Mouse (Mus musculus): ENCODE results near the gene Cdk6.

DNA sequence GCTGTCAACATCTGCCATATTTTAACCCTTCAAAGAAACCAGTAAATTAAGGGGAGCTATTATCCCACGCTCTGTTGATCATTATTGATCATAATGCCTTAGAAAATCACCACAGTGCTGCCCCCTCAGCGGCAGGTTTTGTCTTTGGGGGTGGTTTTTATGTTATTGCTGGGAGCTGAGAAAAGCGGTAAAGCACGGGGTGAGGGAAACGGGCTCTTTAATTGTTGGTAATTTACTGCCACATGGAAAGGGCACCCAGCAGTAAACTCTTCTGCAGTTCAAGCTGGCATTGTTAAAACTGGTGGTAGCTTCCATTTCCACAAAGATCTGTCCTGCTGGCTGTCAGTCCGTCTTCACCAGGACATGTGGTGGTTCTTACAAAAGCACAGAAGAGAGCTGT is 64.2 kb downstream of the Cdk6 start:
- TF ChIP-seq POLR2A (IDR thresholded peaks at IDR 0.05; ENCODE audit: low read depth, low read length) = no peak
- TF ChIP-seq JUND (conservative IDR thresholded peaks at IDR 0.05; ENCODE audit: low read depth, low read length) = no peak
- TF ChIP-seq CHD1 (IDR thresholded peaks at IDR 0.05; ENCODE audit: low read depth, low read length) = no peak
- no peak for TF ChIP-seq TCF12 (IDR thresholded peaks at IDR 0.05; ENCODE audit: low read depth, low read length)
- TF ChIP-seq KAT2A (IDR thresholded peaks at IDR 0.05; ENCODE audit: insufficient replicate concordance, low read length) = no peak
- no peak for TF ChIP-seq CTCF (conservative IDR thresholded peaks at IDR 0.05 in 1 of 2, IDR thresholded peaks at IDR 0.05 in 1 of 2; ENCODE audit: low read depth in 2 of 2, low read length in 2 of 2)
- no peak for TF ChIP-seq TBP (conservative IDR thresholded peaks at IDR 0.05; ENCODE audit: low read depth, low read length)
- no peak for TF ChIP-seq BHLHE40 (IDR thresholded peaks at IDR 0.05; ENCODE audit: low read depth, low read length)

Data from CH12.LX (cell line).